Comparison of ENCODE assay signal across 9 mouse cellular contexts in genomic region chr12:54697791-54698250, GRCm38 (mm10). TPM values are rescaled to one million over a fixed set of nuclear protein-coding genes. Genes with fewer than 3 reads are reported as not detected.
DNase-seq lines count a peak whose midpoint lies in the region; ATAC-seq and TF ChIP-seq lines count a peak whose summit lies in the region.
"Had no signal": no experiment of that assay in that cellular context is flagged by ENCODE, and none has a peak within 500 bp of the region (broad histone marks: within the 10 kb centered on the region; RNA-seq: fewer than 3 reads in every experiment).

No protein-coding gene starts in this region.

- TF ChIP-seq CTCF in MEL (IDR thresholded peaks at IDR 0.05 in 2 of 3, conservative IDR thresholded peaks at IDR 0.05 in 1 of 3; ENCODE audit: control insufficient read depth in 1 of 3, insufficient read depth in 1 of 3, low read depth in 2 of 3, low read length in 3 of 3, poor library complexity in 1 of 3, severe bottlenecking in 1 of 3), result no peak

- H3K9ac ChIP-seq in limb, embryonic 11.5 days (ENCODE audit: low read length), result no peak overlapping the region
- peak overlapping the region; percentile 17 for H3K9ac ChIP-seq in MEL (ENCODE audit: control insufficient read depth, low read depth, low read length, poor library complexity, severe bottlenecking)
- no peak overlapping the region for H3K9ac ChIP-seq in limb, embryonic 15.5 days

- ATAC-seq in cerebellum, adult (ENCODE audit: insufficient number of reproducible peaks, low FRiP score, low TSS enrichment), result no peak
- no peak for ATAC-seq in limb, embryonic 11.5 days (ENCODE audit: insufficient number of reproducible peaks, low FRiP score, low TSS enrichment, low read depth)
- no peak for ATAC-seq in limb, embryonic 15.5 days (ENCODE audit: insufficient number of reproducible peaks, low FRiP score, low TSS enrichment, low read depth)
- ATAC-seq: inflammation-experienced regulatory T-cells, adult 6 months had no signal

- no peak overlapping the region for H3K4me3 ChIP-seq in limb, embryonic 11.5 days (ENCODE audit: low read depth, low read length)
- H3K4me3 ChIP-seq in limb, embryonic 10.5 days, result no peak overlapping the region
- no peak overlapping the region for H3K4me3 ChIP-seq in MEL (ENCODE audit: control insufficient read depth in 1 of 2, insufficient read depth in 1 of 2, low read depth in 2 of 2, low read length in 2 of 2)
- H3K4me3 ChIP-seq in limb, embryonic 15.5 days, result no peak overlapping the region

- H3K4me1 ChIP-seq in limb, embryonic 11.5 days (ENCODE audit: control insufficient read depth, insufficient read depth, low read length), result no peaks in the 10 kb centered on the region
- H3K4me1 ChIP-seq in limb, embryonic 10.5 days, result 0 out of 2 replicates have a peak, but pooled peaks cover 3% of the 10 kb centered on the region
- H3K4me1 ChIP-seq in MEL (ENCODE audit: control insufficient read depth in 1 of 2, insufficient read depth in 2 of 2, low read length in 2 of 2), result peaks cover 3 to 13% of the 10 kb centered on the region in 2 experiments; a peak in 3 of 4 replicates
- H3K4me1 ChIP-seq in limb, embryonic 15.5 days, result peaks cover 3% of the 10 kb centered on the region; the same call in 1 of the 2 replicates

- DNase-seq in cerebellum, postnatal 14 days, result peak; percentile 29 to 36
- peak; percentile 32 for DNase-seq in limb, embryonic 11.5 days (ENCODE audit: low spot score)
- no peak for DNase-seq in limb, embryonic 10.5 days (ENCODE audit: low spot score)
- no peak for DNase-seq in MEL (ENCODE audit: low read depth, low spot score)
- no peak for DNase-seq in layer of hippocampus, postnatal 36 days
- no peak for DNase-seq in kidney, adult 9 months

- no peaks in the 10 kb centered on the region for H3K36me3 ChIP-seq in limb, embryonic 11.5 days (ENCODE audit: control insufficient read depth, insufficient read depth, low read length)
- H3K36me3 ChIP-seq in limb, embryonic 10.5 days, result no peaks in the 10 kb centered on the region
- H3K36me3 ChIP-seq in MEL (ENCODE audit: control insufficient read depth in 1 of 2, insufficient read depth in 2 of 2, low read length in 2 of 2), result peaks cover 0 to 9% of the 10 kb centered on the region in 2 experiments; a peak in 2 of 4 replicates
- H3K36me3 ChIP-seq in limb, embryonic 15.5 days, result no peaks in the 10 kb centered on the region

- no peaks in the 10 kb centered on the region for H3K9me3 ChIP-seq in limb, embryonic 11.5 days (ENCODE audit: control insufficient read depth, low read length)
- H3K9me3 ChIP-seq in limb, embryonic 10.5 days (replicated peaks), result no peaks in the 10 kb centered on the region
- H3K9me3 ChIP-seq in MEL (replicated peaks; ENCODE audit: insufficient read depth, low read length), result no peaks in the 10 kb centered on the region
- no peaks in the 10 kb centered on the region for H3K9me3 ChIP-seq in limb, embryonic 15.5 days

- no peak for TF ChIP-seq EP300 in MEL (IDR thresholded peaks at IDR 0.05; ENCODE audit: low read depth in 1 of 2, low read length in 2 of 2)

- no peak for TF ChIP-seq RAD21 in MEL (IDR thresholded peaks at IDR 0.05; ENCODE audit: low read depth, low read length)

- peak in 1 of 2 experiments; percentile 50; a peak in 1 of 4 replicates for TF ChIP-seq POLR2A in MEL (IDR thresholded peaks at IDR 0.05; ENCODE audit: control insufficient read depth in 1 of 2, insufficient read depth in 1 of 2, low read depth in 1 of 2, low read length in 2 of 2, poor library complexity in 1 of 2)

- H3K4me2 ChIP-seq in limb, embryonic 11.5 days (ENCODE audit: low read depth, severe bottlenecking), result no peak overlapping the region
- no peak overlapping the region for H3K4me2 ChIP-seq in limb, embryonic 15.5 days

- 65% methylated on average over 6 of the region's 6 CpGs for WGBS in limb, embryonic 11.5 days
- 67% methylated on average over 6 of the region's 6 CpGs for WGBS in limb, embryonic 10.5 days
- WGBS in limb, embryonic 15.5 days, result 52% methylated on average over 6 of the region's 6 CpGs

- H3K27me3 ChIP-seq in limb, embryonic 11.5 days (ENCODE audit: control insufficient read depth, insufficient read depth, low read length), result no peaks in the 10 kb centered on the region
- no peaks in the 10 kb centered on the region for H3K27me3 ChIP-seq in limb, embryonic 10.5 days (ENCODE audit: low read depth, poor library complexity, severe bottlenecking)
- no peaks in the 10 kb centered on the region for H3K27me3 ChIP-seq in MEL (ENCODE audit: control insufficient read depth in 1 of 2, insufficient read depth in 2 of 2, low read length in 2 of 2)
- no peaks in the 10 kb centered on the region for H3K27me3 ChIP-seq in limb, embryonic 15.5 days

- peaks cover 9% of the 10 kb centered on the region for H3K79me2 ChIP-seq in MEL (ENCODE audit: control insufficient read depth, insufficient read depth, low read length, poor library complexity)

- no peak overlapping the region for H3K27ac ChIP-seq in limb, embryonic 11.5 days (replicated peaks; ENCODE audit: low read depth, low read length)
- no peak overlapping the region for H3K27ac ChIP-seq in limb, embryonic 10.5 days
- 0 out of 2 replicates have a peak overlapping the region, but pooled peaks have one; percentile 3 for H3K27ac ChIP-seq in MEL (ENCODE audit: control insufficient read depth, low read depth, low read length)
- peak overlapping the region; percentile 55; the same call in 1 of the 2 replicates for H3K27ac ChIP-seq in limb, embryonic 15.5 days

TF ChIP-seq in MEL, 35 proteins besides CTCF, POLR2A, EP300 and RAD21:
- no peak for TF ChIP-seq CHD2 (IDR thresholded peaks at IDR 0.05; ENCODE audit: low read length)
- TF ChIP-seq SIN3A (IDR thresholded peaks at IDR 0.05; ENCODE audit: low read length), result no peak
- TF ChIP-seq MAX (IDR thresholded peaks at IDR 0.05; ENCODE audit: low read length), result no peak
- TF ChIP-seq KAT2A (conservative IDR thresholded peaks at IDR 0.05; ENCODE audit: low read depth, low read length), result no peak
- TF ChIP-seq ZC3H11A (IDR thresholded peaks at IDR 0.05; ENCODE audit: low read depth, low read length), result no peak
- no peak for TF ChIP-seq ETS1 (IDR thresholded peaks at IDR 0.05; ENCODE audit: low read depth, low read length)
- TF ChIP-seq TAL1 (IDR thresholded peaks at IDR 0.05; ENCODE audit: low read length), result no peak
- no peak for TF ChIP-seq MYC (IDR thresholded peaks at IDR 0.05; ENCODE audit: low read depth, low read length)
- TF ChIP-seq ZMIZ1 (IDR thresholded peaks at IDR 0.05; ENCODE audit: low read depth, low read length), result no peak
- no peak for TF ChIP-seq CHD1 (IDR thresholded peaks at IDR 0.05; ENCODE audit: low read depth, low read length)
- TF ChIP-seq HCFC1 (IDR thresholded peaks at IDR 0.05; ENCODE audit: low read depth, low read length), result no peak
- TF ChIP-seq ZNF384 (IDR thresholded peaks at IDR 0.05; ENCODE audit: low read depth, low read length), result no peak
- TF ChIP-seq POLR2AphosphoS2 (IDR thresholded peaks at IDR 0.05; ENCODE audit: low read length), result no peak
- no peak for TF ChIP-seq BHLHE40 (IDR thresholded peaks at IDR 0.05; ENCODE audit: borderline replicate concordance, low read depth, low read length)
- no peak for TF ChIP-seq ELF1 (IDR thresholded peaks at IDR 0.05; ENCODE audit: low read depth, low read length)
- TF ChIP-seq NELFE (IDR thresholded peaks at IDR 0.05; ENCODE audit: low read depth, low read length), result no peak

RNA-seq across cellular contexts. Expression of gene Eapp, which starts 2.1 kb away (rescaled TPM):
- polyA plus RNA-seq in limb, embryonic 11.5 days (2014; fragmentation: Nextera tagmentation; extraction: Ambion mirVana), result 68.3 and 75.7 TPM in 2 replicates
- 62.7 and 69.8 TPM in 2 replicates for polyA plus RNA-seq in limb, embryonic 10.5 days (2016; fragmentation: Nextera tagmentation; extraction: Ambion mirVana)
- 45.6 and 50.4 TPM in 2 replicates for total RNA-seq in MEL (2012; rRNA removed)
- 10 to 100 TPM in 1 of 2 experiments, not detected in 1; 50.7 TPM for polyA plus RNA-seq in MEL (2012; ENCODE audit: insufficient read depth in 1 of 2, insufficient read length in 2 of 2, low read depth in 1 of 2, low replicate concordance in 2 of 2, missing spikeins in 1 of 2)
- polyA plus RNA-seq in limb, embryonic 15.5 days (2015; fragmentation: Nextera tagmentation; extraction: Ambion mirVana), result 69.2 and 69.4 TPM in 2 replicates
- 10 to 100 TPM; 42.7 to 47.1 TPM for total RNA-seq in layer of hippocampus, postnatal 36 days (2021)

RNA-seq across cellular contexts. Expression of gene Sptssa, which starts 41.4 kb away (rescaled TPM):
- polyA plus RNA-seq in limb, embryonic 11.5 days (2014; fragmentation: Nextera tagmentation; extraction: Ambion mirVana), result 171 and 178 TPM in 2 replicates
- polyA plus RNA-seq in limb, embryonic 10.5 days (2016; fragmentation: Nextera tagmentation; extraction: Ambion mirVana), result 130 and 143 TPM in 2 replicates
- total RNA-seq in MEL (2012; rRNA removed), result 58.1 and 88.4 TPM in 2 replicates
- polyA plus RNA-seq in MEL (2012; ENCODE audit: insufficient read depth in 1 of 2, insufficient read length in 2 of 2, low read depth in 1 of 2, low replicate concordance in 2 of 2, missing spikeins in 1 of 2), result 100 to 1,000 TPM in 1 of 2 experiments, not detected in 1; 166 TPM
- polyA plus RNA-seq in limb, embryonic 15.5 days (2015; fragmentation: Nextera tagmentation; extraction: Ambion mirVana), result 237 and 244 TPM in 2 replicates
- 10 to 100 TPM; 24.2 to 27.5 TPM for total RNA-seq in layer of hippocampus, postnatal 36 days (2021)

Comparison
In these comparisons a context has a peak if more than half of its experiments do, and no peak if none do; other contexts are left out.
1. DNase-seq: peak in cerebellum, postnatal 14 days (2 of 2) and limb, embryonic 11.5 days (single experiment); none in limb, embryonic 10.5 days (single experiment), MEL (single experiment), layer of hippocampus, postnatal 36 days (0 of 2) and kidney, adult 9 months (single experiment).
2. H3K27ac ChIP-seq: peak in MEL (single experiment) and limb, embryonic 15.5 days (single experiment); none in limb, embryonic 11.5 days (single experiment) and limb, embryonic 10.5 days (single experiment).